Mouse (Mus musculus): ENCODE results near the gene Oxld1.

DNA sequence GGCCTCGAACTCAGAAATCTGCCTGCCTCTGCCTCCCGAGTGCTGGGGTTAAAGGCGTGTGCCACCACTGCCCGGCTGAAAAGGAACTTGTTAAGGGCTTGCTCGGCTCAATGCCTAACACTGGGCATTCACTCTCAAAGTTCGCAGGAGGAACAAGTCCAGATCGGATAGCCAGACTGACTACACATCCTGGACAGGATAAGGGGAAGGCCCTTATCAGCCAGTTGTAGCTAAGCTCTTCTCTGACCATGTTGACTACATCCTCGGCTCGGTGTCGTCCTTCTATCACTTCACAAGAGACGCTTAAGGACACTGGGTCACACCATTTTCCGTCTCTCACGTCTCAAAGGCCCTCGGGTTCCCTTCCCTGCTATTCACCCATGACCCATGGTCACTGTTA is 498 bp downstream of the Oxld1 start:
- TF ChIP-seq CTCF (conservative IDR thresholded peaks at IDR 0.05; ENCODE audit: insufficient read depth, insufficient read length, low read depth, low read length) (no peak), POLR2A (IDR thresholded peaks at IDR 0.05; ENCODE audit: low read depth, low read length) (no peak)

Measured in kidney, adult 2 months (tissue).